Mouse (Mus musculus): ENCODE results near the gene Malrd1.

DNA sequence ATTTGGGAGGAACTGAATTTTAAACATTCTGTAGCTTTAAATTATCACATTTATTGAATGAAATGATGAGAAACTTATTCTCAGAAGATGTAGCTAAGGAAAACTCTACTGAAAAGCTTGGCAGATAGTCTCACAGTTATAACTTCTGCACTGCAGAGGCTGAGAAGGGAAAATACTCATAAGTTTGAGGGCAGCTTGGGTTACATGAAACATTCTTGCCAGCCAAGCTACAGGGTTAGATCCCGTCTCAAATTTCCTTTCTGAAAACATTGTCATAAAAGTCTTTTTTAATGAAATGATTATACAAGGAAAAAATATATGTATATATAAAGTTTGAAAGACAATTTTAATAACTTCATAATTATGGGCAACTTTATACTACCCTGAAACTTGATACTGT lies 714.6 kb downstream of the Malrd1 start:
- TF ChIP-seq CTCF (IDR thresholded peaks at IDR 0.05; ENCODE audit: control insufficient read depth, insufficient read depth, insufficient replicate concordance, low read depth, low read length) (no peak), POLR2A (IDR thresholded peaks at IDR 0.05; ENCODE audit: control insufficient read depth, low read depth, low read length) (no peak)

All from testis, adult 2 months (tissue).